Comparison of ENCODE assay signal across 16 mouse cellular contexts in the genomic region with DNA sequence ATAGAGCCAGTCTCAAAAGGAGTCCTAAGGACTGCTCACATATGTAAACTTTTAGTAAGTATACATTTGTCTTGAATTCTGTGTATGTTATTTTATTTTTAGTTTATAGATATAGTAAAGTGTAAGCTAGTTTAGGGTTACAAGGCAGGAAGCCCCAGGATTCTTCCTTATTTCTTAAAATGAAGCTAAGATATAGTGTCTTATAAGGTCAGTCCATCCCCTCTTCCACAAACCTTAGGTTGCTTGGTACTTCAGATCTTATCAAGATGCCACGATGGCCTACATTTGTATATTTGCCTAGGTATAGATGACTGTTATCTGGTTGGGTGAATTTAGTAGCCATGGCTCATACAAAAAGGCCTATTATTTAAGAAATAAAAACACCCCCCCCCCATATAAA. TPM values are rescaled to one million over a fixed set of nuclear protein-coding genes. Genes with fewer than 3 reads are reported as not detected.
DNase-seq lines count a peak whose midpoint lies in the region; ATAC-seq lines count a peak whose summit lies in the region.
"Had no signal": no experiment of that assay in that cellular context is flagged by ENCODE, and none has a peak within 500 bp of the region (broad histone marks: within the 10 kb centered on the region; RNA-seq: fewer than 3 reads in every experiment).

No protein-coding gene starts in this region.

- no peaks in the 10 kb centered on the region for H3K9me3 ChIP-seq in forebrain, embryonic 13.5 days (replicated peaks)
- no peaks in the 10 kb centered on the region for H3K9me3 ChIP-seq in forebrain, embryonic 12.5 days
- H3K9me3 ChIP-seq in limb, embryonic 13.5 days: no peaks in the 10 kb centered on the region
- no peaks in the 10 kb centered on the region for H3K9me3 ChIP-seq in limb, embryonic 10.5 days (replicated peaks)
- H3K9me3 ChIP-seq in hindbrain, embryonic 15.5 days: no peaks in the 10 kb centered on the region
- no peaks in the 10 kb centered on the region for H3K9me3 ChIP-seq in neural tube, embryonic 13.5 days
- H3K9me3 ChIP-seq: heart, embryonic 15.5 days had no signal

- DNase-seq in limb, embryonic 10.5 days (ENCODE audit: low spot score): no peak
- no peak for DNase-seq in kidney, adult 18-20 months
- DNase-seq in adrenal gland, adult 2 months: no peak
- DNase-seq: adrenal gland, adult 8-10 months; cerebellum, adult 9-11 months; kidney, postnatal 36 days; right cerebral cortex, postnatal 14 days; thymus, adult 18-20 months had no signal

- 90% methylated on average over 1 of the region's 1 CpGs for WGBS in forebrain, embryonic 13.5 days
- 85% methylated on average over 1 of the region's 1 CpGs for WGBS in forebrain, embryonic 12.5 days
- 79% methylated on average over 1 of the region's 1 CpGs for WGBS in limb, embryonic 13.5 days
- 87% methylated on average over 1 of the region's 1 CpGs for WGBS in limb, embryonic 10.5 days
- 78% methylated on average over 1 of the region's 1 CpGs for WGBS in hindbrain, embryonic 15.5 days
- WGBS in neural tube, embryonic 13.5 days: 81% methylated on average over 1 of the region's 1 CpGs

- ATAC-seq in forebrain, embryonic 13.5 days: no peak
- ATAC-seq in forebrain, embryonic 12.5 days (ENCODE audit: low FRiP score): no peak
- ATAC-seq in limb, embryonic 13.5 days (ENCODE audit: low FRiP score, low read depth): no peak
- ATAC-seq in hindbrain, embryonic 15.5 days (ENCODE audit: low FRiP score, low read depth): no peak
- ATAC-seq in neural tube, embryonic 13.5 days (ENCODE audit: low read depth): no peak
- ATAC-seq: inflammation-experienced regulatory T-cells, adult 6 months; lung, postnatal 0 days had no signal

- no peaks in the 10 kb centered on the region for H3K36me3 ChIP-seq in forebrain, embryonic 13.5 days (ENCODE audit: poor library complexity, severe bottlenecking)
- no peaks in the 10 kb centered on the region for H3K36me3 ChIP-seq in forebrain, embryonic 12.5 days (replicated peaks)
- no peaks in the 10 kb centered on the region for H3K36me3 ChIP-seq in limb, embryonic 13.5 days
- no peaks in the 10 kb centered on the region for H3K36me3 ChIP-seq in limb, embryonic 10.5 days
- no peaks in the 10 kb centered on the region for H3K36me3 ChIP-seq in hindbrain, embryonic 15.5 days
- no peaks in the 10 kb centered on the region for H3K36me3 ChIP-seq in neural tube, embryonic 13.5 days
- H3K36me3 ChIP-seq: heart, embryonic 15.5 days had no signal

- H3K4me3 ChIP-seq in forebrain, embryonic 13.5 days: no peak overlapping the region
- H3K4me3 ChIP-seq in forebrain, embryonic 12.5 days (replicated peaks): no peak overlapping the region
- H3K4me3 ChIP-seq in limb, embryonic 13.5 days: no peak overlapping the region
- H3K4me3 ChIP-seq in limb, embryonic 10.5 days: no peak overlapping the region
- H3K4me3 ChIP-seq in hindbrain, embryonic 15.5 days: no peak overlapping the region
- no peak overlapping the region for H3K4me3 ChIP-seq in neural tube, embryonic 13.5 days
- H3K4me3 ChIP-seq: heart, embryonic 15.5 days had no signal

- H3K9ac ChIP-seq in forebrain, embryonic 13.5 days: no peak overlapping the region
- H3K9ac ChIP-seq in forebrain, embryonic 12.5 days: no peak overlapping the region
- H3K9ac ChIP-seq in limb, embryonic 13.5 days: no peak overlapping the region
- H3K9ac ChIP-seq in hindbrain, embryonic 15.5 days: no peak overlapping the region
- no peak overlapping the region for H3K9ac ChIP-seq in neural tube, embryonic 13.5 days
- H3K9ac ChIP-seq: heart, embryonic 15.5 days had no signal

- H3K27ac ChIP-seq in forebrain, embryonic 13.5 days: no peak overlapping the region
- H3K27ac ChIP-seq in forebrain, embryonic 12.5 days: no peak overlapping the region
- H3K27ac ChIP-seq in limb, embryonic 13.5 days: no peak overlapping the region
- no peak overlapping the region for H3K27ac ChIP-seq in limb, embryonic 10.5 days
- no peak overlapping the region for H3K27ac ChIP-seq in hindbrain, embryonic 15.5 days (replicated peaks)
- H3K27ac ChIP-seq in neural tube, embryonic 13.5 days (replicated peaks): no peak overlapping the region
- H3K27ac ChIP-seq: heart, embryonic 15.5 days had no signal

- peaks cover 57% of the 10 kb centered on the region for H3K4me1 ChIP-seq in forebrain, embryonic 13.5 days
- H3K4me1 ChIP-seq in forebrain, embryonic 12.5 days: peaks cover 49% of the 10 kb centered on the region
- H3K4me1 ChIP-seq in limb, embryonic 13.5 days: peaks cover 54% of the 10 kb centered on the region
- H3K4me1 ChIP-seq in limb, embryonic 10.5 days: peaks cover 52% of the 10 kb centered on the region
- H3K4me1 ChIP-seq in hindbrain, embryonic 15.5 days (replicated peaks): peaks cover 55% of the 10 kb centered on the region
- H3K4me1 ChIP-seq in neural tube, embryonic 13.5 days (replicated peaks): peaks cover 59% of the 10 kb centered on the region

- H3K4me2 ChIP-seq in forebrain, embryonic 13.5 days: peak overlapping the region; percentile 37
- H3K4me2 ChIP-seq in forebrain, embryonic 12.5 days: no peak overlapping the region
- peak overlapping the region; percentile 37 for H3K4me2 ChIP-seq in limb, embryonic 13.5 days (replicated peaks)
- H3K4me2 ChIP-seq in hindbrain, embryonic 15.5 days: peak overlapping the region; percentile 44
- peak overlapping the region; percentile 52 for H3K4me2 ChIP-seq in neural tube, embryonic 13.5 days

- H3K27me3 ChIP-seq in forebrain, embryonic 13.5 days: peaks cover 2% of the 10 kb centered on the region
- peaks cover 8% of the 10 kb centered on the region; the same call in 1 of the 2 replicates for H3K27me3 ChIP-seq in forebrain, embryonic 12.5 days
- H3K27me3 ChIP-seq in limb, embryonic 13.5 days: no peaks in the 10 kb centered on the region
- H3K27me3 ChIP-seq in limb, embryonic 10.5 days (ENCODE audit: low read depth, poor library complexity, severe bottlenecking): no peaks in the 10 kb centered on the region
- H3K27me3 ChIP-seq in hindbrain, embryonic 15.5 days: no peaks in the 10 kb centered on the region
- no peaks in the 10 kb centered on the region for H3K27me3 ChIP-seq in neural tube, embryonic 13.5 days
- H3K27me3 ChIP-seq: heart, embryonic 15.5 days had no signal

RNA-seq across cellular contexts. Expression of a gene that starts 5.1 kb away (rescaled TPM):
- polyA plus RNA-seq in forebrain, embryonic 13.5 days (2015; fragmentation: Nextera tagmentation; extraction: Ambion mirVana): 11.7 and 12.9 TPM in 2 replicates
- polyA plus RNA-seq in forebrain, embryonic 12.5 days (2016; fragmentation: Nextera tagmentation; extraction: Ambion mirVana): 17.4 and 17.7 TPM in 2 replicates
- polyA plus RNA-seq in limb, embryonic 13.5 days (2015; fragmentation: Nextera tagmentation; extraction: Ambion mirVana): 12.4 and 12.5 TPM in 2 replicates
- polyA plus RNA-seq in limb, embryonic 10.5 days (2016; fragmentation: Nextera tagmentation; extraction: Ambion mirVana): 10.7 and 12.5 TPM in 2 replicates
- 12.5 and 14.3 TPM in 2 replicates for polyA plus RNA-seq in hindbrain, embryonic 15.5 days (2015; fragmentation: Nextera tagmentation; extraction: Ambion mirVana)
- 14.1 and 14.4 TPM in 2 replicates for polyA plus RNA-seq in neural tube, embryonic 13.5 days (2015; fragmentation: Nextera tagmentation; extraction: Ambion mirVana)
- total RNA-seq in adrenal gland, adult 2 months (2021): 10 to 100 TPM; 52.1 to 83.8 TPM
- polyA plus RNA-seq in adrenal gland, adult 2 months (2012; rRNA removed): 130 and 174 TPM in 2 replicates
